Mouse (Mus musculus) right cerebral cortex, adult 18-20 months (tissue): ENCODE data around the gene Prokr1.
"Not testable (repeated sequence)": the region's sequence is repeated elsewhere in the genome, so short reads cannot be mapped to it uniquely, and the experiment has no call there.

Source experiments
- DNase-seq: peaks from one replicate; pipeline ENCODE4 v3.0.0; 2022; ENCODE audit warnings: mixed read lengths

Prokr1 gene

DNA sequence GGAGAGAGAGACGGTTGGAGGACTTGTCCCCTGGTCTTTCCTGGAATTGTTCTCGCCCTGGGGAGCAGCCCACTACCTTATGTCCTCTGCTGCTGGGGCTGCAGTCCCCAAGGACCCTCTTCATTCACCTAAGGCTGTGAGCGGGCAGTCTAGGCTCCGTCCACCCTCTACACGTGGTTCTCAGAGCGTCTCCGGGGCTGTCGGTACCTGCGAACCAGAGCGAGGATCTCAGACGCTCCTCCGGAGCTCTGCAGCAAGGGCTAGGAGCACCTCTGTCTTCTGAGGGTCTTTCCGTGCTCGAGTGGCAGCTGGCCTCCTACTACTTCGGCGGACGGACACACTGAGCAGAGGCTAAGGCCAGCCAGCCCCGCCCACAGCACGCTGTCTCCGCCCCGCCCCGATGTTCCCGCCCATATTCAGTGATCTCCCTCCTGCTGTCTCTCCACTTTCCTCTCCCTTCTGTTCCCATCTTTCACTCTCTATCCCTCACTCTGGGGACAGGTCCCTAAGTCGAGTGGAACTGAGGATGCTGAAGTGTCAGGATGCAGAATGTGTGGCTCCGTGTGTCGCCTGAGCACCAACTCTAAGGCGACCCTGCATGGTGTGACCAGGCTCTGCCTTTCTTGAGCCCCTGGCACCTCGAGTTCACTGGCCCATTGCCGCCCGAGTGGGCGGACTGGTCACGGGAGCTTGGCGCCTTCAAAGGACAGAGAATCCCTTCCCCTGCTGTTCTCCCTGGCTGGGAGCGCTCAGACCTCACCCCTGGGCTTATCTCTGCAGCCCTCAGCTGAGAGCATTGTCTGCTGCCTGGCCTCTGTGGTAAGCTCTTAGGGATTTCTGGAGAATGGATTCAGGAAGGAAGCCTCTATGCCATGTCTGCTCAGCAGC lies at the start of gene Prokr1:
Prokr1 (minus strand) TSS at position 350 of the 888 bp plus-strand sequence.
- DNase-seq = no peak

DNA sequence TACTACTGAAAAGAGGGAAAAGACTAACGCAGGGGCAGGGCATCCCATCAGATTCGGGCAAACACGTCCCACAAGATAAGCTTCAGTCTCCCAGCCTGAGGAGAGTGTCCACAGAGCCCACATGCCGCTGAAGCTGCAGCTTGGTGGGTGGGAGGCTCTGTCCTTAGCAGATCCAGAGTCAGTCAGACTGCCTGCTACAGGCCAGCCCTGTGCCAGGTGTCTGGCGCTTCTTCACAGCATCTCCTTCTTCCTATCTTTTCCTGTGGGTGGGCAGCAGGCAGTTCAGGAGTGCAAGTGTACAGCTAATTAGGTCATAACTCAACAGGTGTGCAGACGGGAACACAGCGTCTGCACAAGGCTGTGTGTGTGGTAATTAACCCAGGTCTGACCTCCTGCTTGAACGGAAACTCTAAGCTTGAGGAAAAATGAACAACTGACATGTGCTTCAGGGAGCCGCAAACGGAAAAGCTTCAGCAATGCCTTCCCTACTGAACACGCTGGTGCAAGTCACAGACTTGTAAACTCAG lies 47.7 kb upstream of the Prokr1 start:
- no peak for DNase-seq

DNA sequence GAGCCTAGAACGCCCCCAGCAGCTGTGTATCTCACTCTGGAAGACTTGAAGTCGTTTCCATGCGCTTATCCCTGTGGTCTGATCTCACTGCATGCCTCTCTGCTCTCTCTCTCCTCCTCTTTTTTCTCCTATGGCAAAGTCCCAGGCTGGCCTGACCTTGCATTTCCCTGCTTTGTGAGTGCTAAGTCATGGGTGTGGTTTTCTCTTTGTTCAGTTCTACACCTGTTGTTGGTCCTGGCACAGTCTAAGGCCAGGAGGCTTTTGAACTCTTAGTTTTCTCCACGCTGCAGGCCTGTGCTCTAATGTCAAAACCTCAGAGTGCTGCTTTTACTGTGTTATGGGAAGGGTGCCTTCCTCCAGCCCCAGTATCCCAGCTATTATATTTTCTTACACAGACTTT lies 41.6 kb upstream of the Prokr1 start:
- no peak for DNase-seq

GRCm38 (mm10) chr6:87628936-87629335 lies 38.4 kb upstream of the Prokr1 start:
- DNase-seq = not testable (repeated sequence)

DNA sequence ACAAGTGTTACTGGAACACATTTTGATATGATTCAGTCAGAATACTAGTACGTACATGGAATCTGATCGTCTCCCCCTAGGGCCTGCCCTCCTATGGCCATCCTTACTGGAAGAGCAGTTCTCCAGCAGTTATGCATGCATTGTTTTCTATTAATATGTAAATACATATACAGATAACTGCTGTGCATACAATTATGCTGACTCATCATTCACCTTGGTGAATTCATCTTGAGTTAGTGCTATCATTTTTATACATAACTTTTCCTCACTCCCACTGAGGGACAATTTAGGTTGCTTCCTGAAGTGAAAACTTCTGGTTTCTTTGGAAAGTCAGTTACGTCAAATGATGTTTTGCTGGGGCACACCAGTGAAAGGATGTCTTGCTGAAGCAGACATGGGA lies 32.6 kb upstream of the Prokr1 start:
- DNase-seq = no peak

DNA sequence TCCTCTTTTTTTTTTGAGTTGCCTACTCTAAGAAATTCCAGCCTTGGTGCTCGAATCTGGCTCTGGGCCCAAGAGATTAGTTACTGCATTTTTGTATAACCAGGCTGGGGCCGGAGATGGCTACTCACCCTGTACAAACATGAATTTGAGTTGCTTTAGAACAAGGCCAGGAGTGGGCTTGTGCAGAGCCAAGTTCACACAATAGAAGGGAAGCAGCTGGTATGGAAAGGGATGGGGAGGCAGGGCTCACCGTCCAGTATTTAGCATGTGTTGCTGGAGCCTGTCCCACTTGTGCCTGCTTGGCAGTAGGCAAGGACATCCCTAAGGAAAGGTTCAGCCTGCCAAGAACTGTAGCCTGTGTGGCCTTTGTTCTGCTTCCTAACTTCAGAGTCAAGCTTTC lies 30.7 kb upstream of the Prokr1 start:
- DNase-seq = no peak

DNA sequence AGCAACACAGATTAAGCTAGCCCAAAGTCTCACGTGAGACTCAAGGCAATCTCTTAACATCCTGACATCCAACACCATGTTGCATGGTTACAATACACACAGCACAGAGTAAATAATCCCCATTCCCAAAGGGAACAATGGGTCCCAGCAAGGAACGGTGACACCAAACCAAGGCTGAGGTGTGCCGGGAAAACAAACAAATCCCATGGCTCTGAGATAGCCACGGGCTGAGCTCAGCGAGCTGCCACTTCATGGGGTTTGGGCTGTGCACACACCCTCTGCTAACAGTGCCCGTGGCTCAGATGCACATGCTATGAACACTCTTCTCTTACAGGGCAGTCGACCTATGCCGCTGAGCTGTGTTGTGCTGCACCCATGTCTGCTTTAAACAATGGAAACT lies 27.5 kb upstream of the Prokr1 start:
- DNase-seq = no peak

GRCm38 (mm10) chr6:87615696-87616083 lies 25.1 kb upstream of the Prokr1 start:
- DNase-seq = no peak

DNA sequence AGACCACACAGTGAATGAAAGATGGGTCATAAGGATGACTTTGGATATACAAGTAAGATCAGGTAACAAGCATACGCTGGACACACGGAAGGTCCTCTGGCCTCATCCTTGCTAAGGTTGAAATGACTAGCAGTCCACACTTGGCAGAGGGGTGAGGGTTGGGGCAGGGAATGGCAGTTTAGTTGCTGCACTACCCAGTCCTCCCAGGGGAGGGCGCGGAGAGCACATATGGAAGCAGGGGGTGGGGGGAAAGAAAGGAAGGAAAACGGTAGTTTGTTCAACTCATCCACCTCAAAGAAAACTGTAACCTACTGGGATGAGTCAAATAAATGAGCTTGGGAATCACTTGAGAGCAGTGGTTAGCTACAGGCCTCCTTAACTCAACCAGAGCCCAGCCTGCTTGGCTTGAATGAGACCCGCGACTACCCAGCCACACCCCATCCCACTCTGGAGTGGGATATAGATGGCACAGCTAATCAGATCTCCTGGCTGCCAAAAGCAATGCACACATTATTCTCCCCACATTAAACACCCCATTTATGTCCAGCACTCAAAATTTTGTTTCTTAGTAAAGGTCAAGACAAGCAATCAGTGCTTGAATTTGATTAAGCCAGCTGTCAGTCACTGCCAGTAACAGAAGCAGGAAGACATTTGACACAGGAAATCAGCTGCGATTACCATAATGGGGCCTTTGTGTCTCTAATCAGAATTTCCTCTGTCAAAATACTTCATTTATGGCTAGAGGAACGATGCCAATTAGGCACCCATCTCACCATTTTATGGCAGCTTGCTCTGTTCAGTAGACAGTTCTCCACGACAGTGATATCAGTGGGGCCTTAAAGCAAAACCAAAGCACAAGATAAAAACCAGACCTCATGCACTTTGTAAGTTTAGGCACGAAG lies 24.5 kb upstream of the Prokr1 start:
- DNase-seq = no peak

- no peak for DNase-seq
Measured at GRCm38 (mm10) chr6:87599825-87600224, 9.3 kb upstream of the Prokr1 start.

DNA sequence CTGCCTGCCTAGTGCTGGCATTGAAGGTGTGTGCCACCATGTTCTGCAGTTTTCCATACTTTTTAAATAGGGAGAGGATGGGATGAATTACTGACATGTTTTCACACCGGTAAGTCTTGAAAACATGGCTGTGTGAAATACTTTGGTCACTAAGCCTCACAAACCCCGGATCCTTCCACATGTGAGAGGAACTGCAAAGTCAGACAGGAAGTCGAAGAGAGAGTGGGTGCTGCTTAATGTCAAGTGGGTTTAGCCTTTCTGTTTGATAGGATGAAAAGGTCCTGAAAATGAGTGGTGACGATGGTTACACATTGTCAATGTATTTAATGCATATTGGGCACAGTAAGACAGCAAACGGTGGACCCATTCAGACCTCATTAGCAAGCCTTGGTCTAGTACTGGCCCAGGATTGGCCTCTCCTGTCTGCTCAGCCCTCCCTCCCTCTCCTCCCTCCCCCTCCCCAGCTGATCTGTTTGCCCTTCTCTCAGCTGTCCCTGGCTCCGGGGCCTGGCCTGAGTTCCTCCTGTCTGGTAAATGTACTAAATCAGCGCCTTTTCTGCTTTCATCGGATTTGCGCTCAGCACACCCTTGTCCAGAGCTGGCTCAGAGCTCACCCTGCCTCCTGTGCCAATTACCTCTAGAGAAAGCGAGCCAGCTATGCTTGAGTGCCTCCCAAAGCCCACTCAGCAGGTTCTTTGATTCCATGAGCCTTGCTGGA lies 6.7 kb upstream of the Prokr1 start:
- DNase-seq = no peak

DNA sequence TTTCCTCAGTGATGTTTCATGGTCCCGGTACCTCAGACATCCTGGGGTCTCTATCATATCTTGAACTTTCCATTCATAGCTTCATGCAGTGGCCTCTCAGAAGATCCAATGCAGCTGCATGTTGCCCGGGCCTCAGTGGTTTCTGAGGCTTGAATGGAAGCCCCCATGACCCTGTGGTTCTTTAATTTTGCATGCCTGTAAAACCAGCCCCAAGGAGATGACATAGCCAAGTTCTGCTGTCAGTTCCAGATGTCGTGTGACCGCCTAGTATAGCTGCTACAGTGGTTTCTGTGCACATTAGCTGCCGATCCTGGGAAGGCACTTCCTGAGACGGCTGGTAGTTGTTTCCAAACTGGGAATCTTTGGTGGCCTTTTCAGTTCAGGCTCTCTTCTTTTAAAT lies 3.6 kb upstream of the Prokr1 start:
- no peak for DNase-seq

- no peak for DNase-seq
Measured at GRCm38 (mm10) chr6:87589718-87590393, 687 bp downstream of the Prokr1 start.

- no peak for DNase-seq
Measured at GRCm38 (mm10) chr6:87583991-87584390, 6.6 kb downstream of the Prokr1 start.

- DNase-seq = no peak
Measured at GRCm38 (mm10) chr6:87583183-87583611, 7.3 kb downstream of the Prokr1 start.

GRCm38 (mm10) chr6:87582456-87582855 lies 8.1 kb downstream of the Prokr1 start:
- DNase-seq = no peak

DNA sequence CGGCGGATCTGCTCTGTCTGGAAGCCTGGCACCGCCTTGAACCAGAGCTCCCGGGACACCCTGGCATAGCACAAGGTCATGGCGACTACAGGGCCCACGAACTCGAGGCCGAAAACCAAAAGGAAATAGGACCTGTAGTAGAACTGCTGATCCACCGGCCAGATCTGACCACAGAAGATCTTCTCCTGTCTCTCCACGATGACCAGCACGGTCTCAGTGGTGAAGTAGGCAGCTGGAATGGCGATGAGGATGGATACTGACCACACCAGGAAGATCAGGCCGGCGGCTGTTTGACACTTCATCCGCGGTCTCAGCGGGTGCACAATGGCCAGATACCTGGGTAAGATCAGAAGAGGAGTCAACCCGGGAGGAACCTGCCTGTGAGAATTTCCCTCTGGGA lies 9.0 kb downstream of the Prokr1 start:
- no peak for DNase-seq

- DNase-seq = no peak
Measured at GRCm38 (mm10) chr6:87581071-87581470, 9.5 kb downstream of the Prokr1 start.

GRCm38 (mm10) chr6:87578247-87578646 lies 12.3 kb downstream of the Prokr1 start:
- no peak for DNase-seq

GRCm38 (mm10) chr6:87576648-87577330 lies 13.8 kb downstream of the Prokr1 start:
- DNase-seq = no peak

DNA sequence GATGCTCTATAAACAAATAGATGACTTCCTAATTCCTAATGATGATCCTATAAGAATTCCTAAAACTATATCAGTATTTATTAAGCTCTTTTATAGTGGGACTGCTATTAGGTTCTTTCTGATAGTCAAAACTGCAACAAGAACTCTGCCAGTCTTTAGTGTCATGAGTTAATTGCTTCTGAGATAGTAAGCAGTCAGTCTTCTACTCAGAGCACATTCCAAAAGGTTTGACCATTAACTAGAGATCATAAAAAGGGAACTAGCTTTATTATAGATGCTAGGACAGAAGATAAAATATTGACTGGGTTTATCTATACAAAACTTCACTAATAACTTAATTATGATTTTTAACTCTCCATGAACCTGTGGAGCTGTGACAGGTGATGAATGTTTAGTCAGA lies 18.7 kb downstream of the Prokr1 start:
- not testable (repeated sequence) for DNase-seq
